Mouse (Mus musculus): ENCODE measurements around the gene Ube2z.
A peak's percentile ranks its signal among the peaks of the same experiment; 100 is the strongest.
"Not testable (repeated sequence)": the region's sequence is repeated elsewhere in the genome, so short reads cannot be mapped to it uniquely, and the experiment has no call there.

Gene Ube2z

GRCm38 (mm10) chr11:96065215-96065911, at the start of gene Ube2z:
TSS of gene Ube2z (minus strand) at chr11:96065388.
- DNase-seq (ENCODE audit: low spot score) = peak; percentile 97

DNA sequence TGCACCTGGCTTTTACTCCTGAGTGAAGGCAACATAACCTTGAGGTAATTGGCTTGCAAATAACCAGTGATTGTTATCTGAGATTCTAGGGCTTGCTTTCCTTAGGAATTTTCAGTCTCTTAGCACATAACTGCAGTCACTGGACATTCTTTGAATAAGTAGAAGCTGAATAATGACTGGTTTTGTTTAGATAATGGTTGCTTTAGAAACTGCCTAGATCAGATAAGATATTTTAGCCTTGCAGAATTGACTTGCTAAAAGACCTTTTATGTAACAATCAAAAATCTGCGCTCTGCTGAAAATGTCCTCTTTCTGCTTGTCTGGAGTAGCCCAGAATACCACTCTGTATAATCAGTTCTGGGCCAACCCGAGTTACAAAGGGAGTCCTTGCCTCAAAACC, 48.9 kb upstream of the Ube2z start:
- no peak for DNase-seq (ENCODE audit: low spot score)

GRCm38 (mm10) chr11:96111751-96112150, 46.6 kb upstream of the Ube2z start, which contains the start of gene Calcoco2:
TSS of gene Calcoco2 (minus strand) at chr11:96111964.
- no peak for DNase-seq (ENCODE audit: low spot score)

DNA sequence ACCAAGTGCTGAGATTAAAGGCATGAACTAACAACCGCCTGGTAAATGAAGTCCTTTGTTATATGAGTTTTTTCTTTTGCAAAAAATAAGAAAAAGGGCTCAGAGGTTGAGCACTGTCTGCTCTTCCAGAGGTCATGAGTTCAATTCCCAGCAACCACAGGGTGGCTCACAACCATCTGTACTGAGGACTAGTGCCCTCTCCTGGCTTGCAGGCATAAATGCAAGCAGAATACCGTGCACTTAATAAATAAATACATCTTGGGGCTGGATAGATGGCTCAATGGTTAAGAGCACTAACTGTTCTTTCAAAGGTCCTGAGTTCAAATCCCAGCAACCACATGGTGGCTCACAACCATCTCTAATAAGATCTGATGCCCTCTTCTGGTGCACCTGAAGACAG, 45.8 kb upstream of the Ube2z start:
- DNase-seq (ENCODE audit: low spot score) = not testable (repeated sequence)

GRCm38 (mm10) chr11:96108376-96108775, 43.2 kb upstream of the Ube2z start:
- no peak for DNase-seq (ENCODE audit: low spot score)

- peak; percentile 74 for DNase-seq (ENCODE audit: low spot score)
Observed at GRCm38 (mm10) chr11:96093361-96093760, 28.2 kb upstream of the Ube2z start.

DNA sequence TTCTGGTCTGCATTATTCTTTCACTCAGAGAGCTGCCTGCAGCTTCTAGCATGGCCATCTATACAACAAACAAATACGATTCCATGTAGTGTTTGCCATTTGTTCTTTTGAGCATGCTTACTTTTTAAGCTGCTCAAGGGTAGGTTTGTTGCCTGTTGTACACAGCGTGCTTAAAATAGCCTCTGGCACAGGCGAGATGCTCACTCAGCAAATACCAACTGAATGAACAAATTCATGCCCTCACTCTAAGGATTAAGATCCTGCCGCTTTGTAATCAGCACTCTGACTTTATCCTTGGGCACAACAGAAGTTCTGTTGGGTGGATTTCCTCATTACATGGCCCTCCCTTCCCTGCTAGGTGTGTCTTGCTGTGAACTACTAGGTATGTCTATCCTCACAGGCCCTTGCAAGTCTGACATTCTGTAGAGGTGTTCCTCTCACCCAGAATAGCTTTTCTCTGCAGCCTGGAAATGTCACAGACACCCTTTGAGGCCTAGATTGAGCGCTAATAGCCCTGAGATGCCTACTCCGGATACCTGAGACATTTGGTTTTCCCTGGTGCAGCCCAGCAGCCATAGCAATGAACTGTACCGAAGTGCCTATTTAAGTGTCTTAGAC, 27.6 kb upstream of the Ube2z start:
- no peak for DNase-seq (ENCODE audit: low spot score)

- peak; percentile 60 for DNase-seq (ENCODE audit: low spot score)
Observed at GRCm38 (mm10) chr11:96091073-96091472, 25.9 kb upstream of the Ube2z start.

DNA sequence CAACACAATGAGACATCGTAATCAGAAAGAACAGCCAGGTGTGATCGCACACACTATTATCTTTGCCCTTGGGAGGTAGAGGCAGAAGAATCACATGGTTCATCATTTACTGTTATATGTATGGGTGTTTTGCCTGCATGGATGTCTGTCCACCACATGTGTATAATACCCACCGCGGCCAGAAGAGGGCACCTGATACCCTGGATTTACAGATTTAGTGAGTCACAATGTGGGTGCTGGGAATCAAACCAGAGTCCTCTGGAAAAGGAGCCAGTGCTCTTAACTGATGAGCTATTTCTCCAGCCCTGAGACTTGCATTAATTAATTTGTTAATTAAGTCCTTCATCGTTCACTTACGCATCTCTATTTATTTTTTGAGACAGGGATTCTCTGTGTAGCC, 22.8 kb upstream of the Ube2z start:
- DNase-seq (ENCODE audit: low spot score) = no peak

GRCm38 (mm10) chr11:96082682-96083081, 17.5 kb upstream of the Ube2z start:
- DNase-seq (ENCODE audit: low spot score) = no peak

DNA sequence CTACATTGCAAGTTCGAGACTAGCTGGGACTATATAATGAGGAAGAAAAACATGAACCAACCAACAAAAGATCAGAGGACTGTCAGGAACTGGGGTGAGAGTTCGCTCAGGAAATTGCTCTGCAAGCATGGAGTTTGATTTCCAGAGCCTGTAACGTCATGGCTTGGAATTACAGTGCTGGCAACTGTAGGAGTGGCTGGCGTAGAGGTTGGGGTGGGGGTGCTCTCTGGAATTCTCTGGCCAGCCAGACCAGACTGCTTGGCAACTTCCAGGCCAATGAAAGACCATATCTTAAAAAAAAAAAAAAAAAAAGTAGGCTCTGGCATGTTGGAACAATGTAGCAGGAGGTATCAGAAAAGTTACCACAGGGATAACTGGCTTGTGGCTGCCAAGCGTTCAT, 15.5 kb upstream of the Ube2z start:
- DNase-seq (ENCODE audit: low spot score) = no peak

GRCm38 (mm10) chr11:96076221-96077105, 11.3 kb upstream of the Ube2z start:
- DNase-seq (ENCODE audit: low spot score) = no peak

DNA sequence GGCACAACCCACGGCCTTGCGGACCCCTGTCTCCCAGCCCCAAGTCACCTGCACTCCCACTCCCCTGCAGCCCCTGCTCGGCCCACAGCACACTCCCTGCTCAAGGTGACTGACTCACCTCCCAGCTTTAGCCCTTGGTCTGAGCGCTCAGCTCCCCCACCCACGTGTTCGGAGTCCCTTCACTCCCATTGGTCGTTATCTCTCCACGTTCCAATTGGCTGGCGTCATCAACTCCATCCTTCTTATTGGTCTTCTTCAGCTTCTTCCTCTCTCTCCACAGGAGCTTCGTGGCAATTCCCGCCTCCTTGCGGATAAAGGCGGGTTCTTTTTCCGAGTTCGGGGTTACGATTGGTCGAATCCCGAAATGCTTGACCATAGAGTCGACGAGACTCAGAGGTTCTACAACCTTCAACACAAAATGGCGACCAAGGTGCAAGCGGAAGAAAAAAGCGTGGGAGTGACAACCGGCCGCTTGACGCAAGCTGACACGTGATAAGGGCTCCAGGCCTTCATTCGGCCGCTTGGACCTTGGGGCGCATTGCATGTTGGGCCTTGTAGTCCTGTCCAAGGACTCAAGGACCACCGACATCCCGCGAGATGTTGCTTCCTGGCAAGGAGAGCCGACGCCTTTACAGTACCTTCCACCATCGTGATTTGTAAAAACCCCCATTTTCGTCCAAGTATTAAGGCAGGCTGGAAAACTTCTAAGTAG, 10.5 kb upstream of the Ube2z start, which contains the start of gene Atp5g1:
Atp5g1 (minus strand) TSS at position 162 of the 712 bp plus-strand sequence.
- DNase-seq (ENCODE audit: low spot score) = peak; percentile 100

GRCm38 (mm10) chr11:96075177-96075508, 10.0 kb upstream of the Ube2z start:
- DNase-seq (ENCODE audit: low spot score) = peak; percentile 27

DNA sequence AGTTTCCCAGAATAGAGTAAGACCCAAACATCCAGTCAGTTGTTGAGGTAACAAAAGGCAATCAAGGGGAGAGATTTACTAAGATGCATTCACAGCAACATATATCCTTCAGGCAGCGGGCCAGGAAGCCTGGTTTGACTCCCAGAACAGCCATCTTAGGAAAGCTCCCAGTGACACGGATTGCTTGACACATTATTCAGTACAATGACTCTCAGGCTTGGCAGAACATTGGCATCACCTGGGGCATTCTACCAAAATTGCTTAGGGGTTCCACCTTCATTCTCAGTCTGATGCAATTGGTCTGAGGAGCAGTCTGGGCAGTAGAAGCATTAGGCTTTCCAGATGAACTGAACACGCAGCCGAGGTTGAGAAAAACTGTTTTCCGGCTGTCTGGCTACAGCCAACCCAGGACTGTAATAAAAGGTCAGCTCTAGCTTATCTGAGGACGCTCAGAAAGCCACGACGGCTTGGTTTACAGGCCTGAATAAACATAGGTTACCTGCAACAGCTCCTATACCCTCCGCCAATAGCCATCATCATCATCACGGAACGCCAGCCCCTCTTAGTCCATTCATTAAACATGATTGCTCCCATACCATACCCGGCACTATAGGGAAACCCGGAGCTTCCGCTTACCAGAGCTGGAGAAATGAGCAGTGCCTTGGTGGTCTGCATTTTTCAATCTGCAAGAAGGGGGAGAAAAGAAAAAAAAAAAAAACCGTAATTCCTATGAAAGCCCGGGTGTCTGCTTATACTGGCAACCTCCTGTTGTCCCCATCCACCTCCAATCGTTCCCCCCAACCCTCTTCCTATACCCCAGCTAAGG, 9.4 kb upstream of the Ube2z start:
- DNase-seq (ENCODE audit: low spot score) = peak; percentile 12

DNA sequence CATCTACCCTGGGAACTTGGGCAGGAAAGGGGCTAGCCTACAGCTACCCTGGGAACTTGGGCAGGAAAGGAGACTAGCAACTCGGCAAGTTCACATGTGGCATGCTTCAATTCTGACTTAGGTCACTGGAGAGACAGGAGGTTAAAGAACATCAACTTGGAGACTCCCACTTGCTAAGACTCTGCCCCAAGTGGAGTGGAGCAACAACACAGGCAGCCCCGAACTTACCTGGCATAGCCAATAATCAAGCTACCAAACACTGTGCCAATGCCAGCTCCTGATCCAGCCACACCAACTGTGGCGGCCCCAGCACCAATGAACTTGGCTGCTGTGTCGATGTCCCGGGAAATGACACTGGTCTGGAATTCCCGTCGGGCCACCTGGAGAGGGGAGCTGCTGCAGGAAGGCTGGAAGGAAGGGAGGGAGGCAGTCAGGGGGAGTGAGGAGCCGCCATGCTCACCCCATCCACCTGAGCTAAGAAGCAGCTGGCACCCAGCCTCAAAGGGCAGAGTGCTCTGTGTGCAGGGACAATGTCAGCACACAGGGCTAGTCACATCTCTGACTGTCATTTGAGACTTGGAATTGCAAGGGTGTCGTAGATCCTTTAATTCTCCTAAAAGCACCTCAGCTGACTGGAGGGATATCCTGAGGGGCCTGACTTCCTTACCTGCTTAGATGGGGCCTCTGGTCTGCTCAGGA, 8.3 kb upstream of the Ube2z start:
- no peak for DNase-seq (ENCODE audit: low spot score)

DNA sequence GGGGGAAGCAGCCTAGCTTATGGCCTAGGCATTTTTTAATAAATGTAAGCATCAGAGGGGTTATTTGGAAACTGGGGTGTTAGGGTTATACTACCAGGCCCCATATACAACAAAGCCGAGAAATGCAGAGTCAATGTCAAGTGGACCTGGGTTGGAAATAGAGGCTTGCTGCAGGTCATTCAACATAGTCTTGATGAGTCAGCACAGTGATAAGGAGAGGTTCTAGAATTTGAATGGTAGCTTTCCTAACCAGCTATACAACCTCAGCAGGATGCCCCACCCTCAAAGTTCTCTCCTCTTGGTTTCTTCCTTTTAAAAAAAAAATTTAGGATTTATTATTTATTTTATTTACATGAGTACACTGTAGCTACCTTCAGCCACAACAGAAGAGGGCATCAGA, 5.8 kb upstream of the Ube2z start:
- DNase-seq (ENCODE audit: low spot score) = no peak

DNA sequence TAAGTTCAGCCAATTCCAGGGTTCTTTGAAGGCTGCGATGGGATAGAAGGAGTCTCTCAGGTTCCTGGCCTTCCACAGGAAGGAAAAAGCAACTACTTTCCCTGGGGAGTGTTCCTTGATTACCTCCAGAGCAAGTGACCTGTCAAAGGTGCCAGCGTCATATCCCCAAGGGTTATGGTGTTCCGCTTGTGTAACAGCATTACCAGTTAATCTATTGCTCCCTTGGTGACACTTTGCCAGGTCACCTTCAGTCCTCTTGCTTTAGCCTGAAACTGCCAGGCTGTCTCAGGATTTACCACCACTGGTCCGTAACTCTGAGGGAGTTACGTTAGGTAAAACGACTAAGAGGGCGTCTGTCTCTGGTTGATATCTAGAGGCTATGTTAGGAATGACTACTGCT, 5.2 kb upstream of the Ube2z start:
- no peak for DNase-seq (ENCODE audit: low spot score)

DNA sequence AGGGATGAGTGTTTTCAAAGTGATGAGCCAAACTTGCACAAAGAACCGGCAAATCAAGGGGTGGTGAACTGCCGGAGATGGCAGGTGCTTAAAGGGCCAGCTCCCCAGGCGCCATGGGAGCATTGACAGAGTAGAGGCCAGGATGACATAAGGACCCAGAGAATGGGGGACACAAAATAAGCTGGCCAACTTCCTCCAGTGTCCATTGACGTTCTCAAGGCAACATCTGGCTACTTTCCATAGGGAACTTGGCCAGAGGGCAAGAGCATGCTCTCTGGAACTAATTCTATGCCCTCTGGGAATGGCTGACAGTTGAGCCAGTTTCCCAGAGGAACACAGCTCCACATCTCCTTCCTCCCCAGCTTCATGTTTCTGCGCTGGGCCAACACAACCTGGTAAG, 3.0 kb upstream of the Ube2z start:
- no peak for DNase-seq (ENCODE audit: low spot score)

DNA sequence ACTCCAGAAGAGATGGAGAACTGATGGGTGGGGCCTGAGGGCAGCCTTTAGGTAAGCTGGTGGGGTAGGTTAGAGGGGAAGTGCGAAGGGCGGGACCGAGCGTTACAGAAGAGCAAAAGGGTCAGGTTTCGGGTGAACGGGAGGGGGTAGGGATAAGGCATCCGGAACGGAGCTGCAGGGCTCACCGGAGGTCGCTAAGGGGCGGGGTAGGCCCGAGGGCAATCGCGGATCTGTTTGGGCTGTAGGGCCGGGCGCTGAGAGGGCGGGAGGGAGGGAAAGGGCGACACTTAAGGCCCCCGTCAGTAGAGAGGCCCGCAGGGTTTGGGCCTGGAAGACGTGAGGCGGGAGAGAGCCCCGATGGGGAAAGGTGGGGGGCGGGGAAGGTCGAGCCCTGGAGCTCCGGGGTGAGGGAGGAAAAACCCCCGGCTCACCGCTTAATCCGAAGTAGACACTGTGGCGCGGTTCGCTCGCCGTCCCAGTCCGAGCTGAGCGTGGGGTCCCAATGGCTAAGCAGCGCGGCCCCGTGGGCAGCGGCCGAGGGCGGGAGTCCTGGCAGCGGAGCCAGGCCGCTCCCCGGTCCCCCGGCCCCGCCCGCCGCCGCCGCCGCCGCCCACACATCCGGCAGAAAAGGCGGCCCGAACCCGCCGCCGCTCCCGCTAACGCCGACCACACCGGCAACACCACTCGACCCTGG, 520 bp downstream of the Ube2z start:
- peak; percentile 66 for DNase-seq (ENCODE audit: low spot score)
